29 mouse cellular contexts compared by ENCODE assay signal in genomic region chr6:135165191-135165590, GRCm38 (mm10). TPM values are rescaled to one million over a fixed set of nuclear protein-coding genes. Genes with fewer than 3 reads are reported as not detected.
DNase-seq lines count a peak whose midpoint lies in the region; ATAC-seq and TF ChIP-seq lines count a peak whose summit lies in the region.
"Had no signal": no experiment of that assay in that cellular context is flagged by ENCODE, and none has a peak within 500 bp of the region (broad histone marks: within the 10 kb centered on the region; RNA-seq: fewer than 3 reads in every experiment).

No protein-coding gene starts in this region.

- 63% methylated on average over 3 of the region's 3 CpGs for WGBS in heart, embryonic 13.5 days
- 23% methylated on average over 3 of the region's 3 CpGs for WGBS in liver, embryonic 14.5 days (ENCODE audit: insufficient replicate concordance)

- H3K27me3 ChIP-seq in heart, embryonic 13.5 days (replicated peaks): no peaks in the 10 kb centered on the region
- H3K27me3 ChIP-seq in liver, embryonic 14.5 days (ENCODE audit: control insufficient read depth, insufficient read depth, low read length): no peaks in the 10 kb centered on the region
- H3K27me3 ChIP-seq: CH12.LX; forebrain, embryonic 15.5 days had no signal

- no peak for TF ChIP-seq EP300 in liver, embryonic 14.5 days (IDR thresholded peaks at IDR 0.05; ENCODE audit: low read depth)

- no peaks in the 10 kb centered on the region for H3K9me3 ChIP-seq in heart, embryonic 13.5 days
- no peaks in the 10 kb centered on the region for H3K9me3 ChIP-seq in liver, embryonic 14.5 days (ENCODE audit: control insufficient read depth, low read length)
- H3K9me3 ChIP-seq: embryonic facial prominence, embryonic 10.5 days; forebrain, embryonic 15.5 days; heart, embryonic 12.5 days; hindbrain, embryonic 13.5 days; midbrain, embryonic 15.5 days had no signal

- TF ChIP-seq CTCF in liver, embryonic 14.5 days (IDR thresholded peaks at IDR 0.05; ENCODE audit: low read depth): no peak

- no peak overlapping the region for H3K27ac ChIP-seq in heart, embryonic 13.5 days (replicated peaks)
- peak overlapping the region; percentile 96 for H3K27ac ChIP-seq in liver, embryonic 14.5 days
- H3K27ac ChIP-seq: embryonic facial prominence, embryonic 10.5 days; forebrain, embryonic 15.5 days; hindbrain, embryonic 13.5 days; left cerebral cortex, adult 2 months; midbrain, embryonic 15.5 days had no signal

- H3K4me3 ChIP-seq in heart, embryonic 13.5 days: no peak overlapping the region
- H3K4me3 ChIP-seq in liver, embryonic 14.5 days (ENCODE audit: insufficient read depth in 1 of 2, low read depth in 2 of 2, low read length in 2 of 2): peak overlapping the region; percentile 72 to 91
- H3K4me3 ChIP-seq: embryonic facial prominence, embryonic 10.5 days; forebrain, embryonic 15.5 days; heart, embryonic 12.5 days; hindbrain, embryonic 13.5 days; left cerebral cortex, adult 2 months; midbrain, embryonic 15.5 days; myocyte had no signal

- peaks cover 29% of the 10 kb centered on the region for H3K4me1 ChIP-seq in heart, embryonic 13.5 days
- H3K4me1 ChIP-seq in liver, embryonic 14.5 days (replicated peaks; ENCODE audit: control insufficient read depth in 2 of 2, insufficient read depth in 2 of 2, low read length in 1 of 2): peaks cover 50% of the 10 kb centered on the region in 2 experiments

- no peak for ATAC-seq in heart, embryonic 13.5 days (ENCODE audit: extremely low read depth, insufficient number of reproducible peaks, low FRiP score, low TSS enrichment)
- ATAC-seq in liver, embryonic 14.5 days (ENCODE audit: insufficient read depth): peak; percentile 4; the same call in 1 of the 2 replicates
- ATAC-seq: forebrain, embryonic 15.5 days; midbrain, embryonic 15.5 days had no signal

- H3K9ac ChIP-seq in heart, embryonic 13.5 days: no peak overlapping the region
- H3K9ac ChIP-seq in liver, embryonic 14.5 days (replicated peaks): peak overlapping the region; percentile 97
- H3K9ac ChIP-seq: forebrain, embryonic 15.5 days; heart, embryonic 12.5 days; hindbrain, embryonic 13.5 days; midbrain, embryonic 15.5 days had no signal

- 0 out of 2 replicates have a peak, but pooled peaks cover 2% of the 10 kb centered on the region for H3K36me3 ChIP-seq in heart, embryonic 13.5 days
- peaks cover 28% of the 10 kb centered on the region for H3K36me3 ChIP-seq in liver, embryonic 14.5 days (replicated peaks; ENCODE audit: control insufficient read depth, insufficient read depth, low read depth)
- H3K36me3 ChIP-seq: embryonic facial prominence, embryonic 10.5 days; forebrain, embryonic 15.5 days; heart, embryonic 12.5 days; hindbrain, embryonic 13.5 days; midbrain, embryonic 15.5 days had no signal

- DNase-seq in heart, adult 8-10 months (ENCODE audit: low spot score): no peak
- DNase-seq in kidney, postnatal 25 days: peak; percentile 28 to 61
- DNase-seq in kidney, postnatal 10 days: no peak
- peak in 1 of 3 experiments; percentile 47 for DNase-seq in liver, embryonic 14.5 days (ENCODE audit: low read depth in 3 of 3, low spot score in 3 of 3)
- no peak for DNase-seq in lung, postnatal 14 days
- DNase-seq in lung, postnatal 25 days (ENCODE audit: low spot score): no peak
- DNase-seq: adrenal gland, postnatal 25 days; cerebellum, adult 8-10 months; gastrocnemius, postnatal 25 days; layer of hippocampus, adult 9-11 months; left cerebral cortex, postnatal 4 days; lung, adult 18-20 months; lung, postnatal 36 days; spleen, adult 18-20 months; thymus, postnatal 36 days had no signal

- peak overlapping the region; percentile 13; the same call in 1 of the 2 replicates for H3K4me2 ChIP-seq in heart, embryonic 13.5 days
- peak overlapping the region; percentile 92 for H3K4me2 ChIP-seq in liver, embryonic 14.5 days (ENCODE audit: low read depth)
- H3K4me2 ChIP-seq: forebrain, embryonic 15.5 days; heart, embryonic 12.5 days; hindbrain, embryonic 13.5 days; midbrain, embryonic 15.5 days had no signal

RNA-seq across cellular contexts. Expression of gene Fam234b, which starts 32.6 kb away (rescaled TPM):
- polyA plus RNA-seq in heart, embryonic 13.5 days (2015; fragmentation: Nextera tagmentation; extraction: Ambion mirVana): 8.0 and 8.4 TPM in 2 replicates
- total RNA-seq in heart, adult 8-10 months (2022): 10 to 100 TPM in 2 of 4 experiments, 1 to 10 TPM in 2; 7.1 to 11.9 (median 10.3) TPM
- polyA plus RNA-seq in liver, embryonic 14.5 days (2012; rRNA removed): 18.7 and 19.1 TPM in 2 replicates
- polyA plus RNA-seq in liver, embryonic 14.5 days (2014; fragmentation: Nextera tagmentation; extraction: Ambion mirVana): 27.8 and 34.9 TPM in 2 replicates

RNA-seq across cellular contexts. Expression of gene Hebp1, which starts 32.6 kb away (rescaled TPM):
- polyA plus RNA-seq in heart, embryonic 13.5 days (2015; fragmentation: Nextera tagmentation; extraction: Ambion mirVana): 14.5 and 15.9 TPM in 2 replicates
- total RNA-seq in heart, adult 8-10 months (2022): 10 to 100 TPM; 56.9 to 61.7 (median 58.6) TPM
- 127 and 198 TPM in 2 replicates for polyA plus RNA-seq in liver, embryonic 14.5 days (2012; rRNA removed)
- polyA plus RNA-seq in liver, embryonic 14.5 days (2014; fragmentation: Nextera tagmentation; extraction: Ambion mirVana): 60.1 and 70.2 TPM in 2 replicates
- total RNA-seq: CH12.LX had no signal

RNA-seq across cellular contexts. Expression of gene Gprc5d, which starts 47.1 kb away (rescaled TPM):
- not detected in 2 replicates for polyA plus RNA-seq in heart, embryonic 13.5 days (2015; fragmentation: Nextera tagmentation; extraction: Ambion mirVana)
- not detected for total RNA-seq in heart, adult 8-10 months (2022)
- 0.28 and 0.41 TPM in 2 replicates for polyA plus RNA-seq in liver, embryonic 14.5 days (2012; rRNA removed)
- not detected in 2 replicates for polyA plus RNA-seq in liver, embryonic 14.5 days (2014; fragmentation: Nextera tagmentation; extraction: Ambion mirVana)
- total RNA-seq: adrenal gland, postnatal 25 days; CH12.LX; common myeloid progenitor, adult 5-6 weeks; gastrocnemius, postnatal 25 days; heart, postnatal 25 days; left cerebral cortex, postnatal 4 days; megakaryocyte-erythroid progenitor cell, adult 5-6 weeks; MEL had no signal
- polyA plus RNA-seq: embryonic facial prominence, embryonic 10.5 days; forebrain, embryonic 15.5 days; heart, embryonic 12.5 days; hindbrain, embryonic 13.5 days; midbrain, embryonic 15.5 days; neural tube, embryonic 14.5 days had no signal

Comparison
In these comparisons a context has a peak if more than half of its experiments do, and no peak if none do; other contexts are left out.
1. DNase-seq: peak in kidney, postnatal 25 days (2 of 2); none in heart, adult 8-10 months (single experiment), kidney, postnatal 10 days (single experiment), lung, postnatal 14 days (single experiment) and lung, postnatal 25 days (single experiment).